Mouse (Mus musculus) activated CD4-positive, CD25-positive, alpha-beta regulatory T cell (primary cell): ENCODE data around the gene Tbccd1. TPM values are rescaled to one million over a fixed set of nuclear protein-coding genes. Genes with fewer than 3 reads are reported as not detected.

ENCODE experiments used
- polyA plus RNA-seq, 2 experiments: library from polyadenylated mRNA; unstranded; fragments of 100-300 nt; shearing (Covaris generic); gene quantifications; one replicate each; pipeline ENCODE4 v1.2.1; 2017

The Tbccd1 gene
- polyA plus RNA-seq: 10 to 100 TPM; 15.6 to 16.4 TPM

GRCm38 (mm10) chr16:22857431-22858113, at the start of gene Tbccd1, which contains the start of gene Dnajb11:
Gene Tbccd1 (minus strand): TSS chr16:22857669.
Gene Dnajb11 (plus strand): TSS chr16:22857845.

GRCm38 (mm10) chr16:22890683-22891510, 33.4 kb upstream of the Tbccd1 start, which contains the start of gene Ahsg:
Gene Ahsg (plus strand): TSS chr16:22891277.

GRCm38 (mm10) chr16:22811477-22811876, 46.0 kb downstream of the Tbccd1 start, which contains the start of gene Crygs:
Gene Crygs (minus strand): TSS chr16:22811577.

Other genes with a start within 250 kb of the Tbccd1 start
- gene Dgkg, start 200.4 kb downstream of the Tbccd1 start, polyA plus RNA-seq: 1 to 10 TPM in 1 of 2 experiments, under 1 TPM in 1; 0.37 to 1.2 TPM
- not detected for gene Crygs, start 46.1 kb downstream of the Tbccd1 start, polyA plus RNA-seq
- gene Dnajb11, start 176 bp upstream of the Tbccd1 start, polyA plus RNA-seq: 100 to 1,000 TPM; 111 to 145 TPM
- not detected for gene Ahsg, start 33.6 kb upstream of the Tbccd1 start, polyA plus RNA-seq
- gene Fetub, start 60.7 kb upstream of the Tbccd1 start, polyA plus RNA-seq: not detected
- gene Hrg, start 93.4 kb upstream of the Tbccd1 start, polyA plus RNA-seq: not detected
- gene Kng2, start 171.8 kb upstream of the Tbccd1 start, polyA plus RNA-seq: not detected
- gene Kng1, start 200.2 kb upstream of the Tbccd1 start, polyA plus RNA-seq: not detected
- 100 to 1,000 TPM; 178 to 215 TPM for gene Eif4a2, start 249.8 kb upstream of the Tbccd1 start, polyA plus RNA-seq